ENCODE assay signal across 20 mouse cellular contexts in genomic region chr1:106561085-106561760, GRCm38 (mm10).
DNase-seq lines count a peak whose midpoint lies in the region; ATAC-seq and TF ChIP-seq lines count a peak whose summit lies in the region.
"Had no signal": no experiment of that assay in that cellular context is flagged by ENCODE, and none has a peak within 500 bp of the region (broad histone marks: within the 10 kb centered on the region; RNA-seq: fewer than 3 reads in every experiment).

No protein-coding gene starts in this region.

- H3K9ac ChIP-seq in embryonic facial prominence, embryonic 11.5 days (replicated peaks; ENCODE audit: low read length), result no peak overlapping the region
- no peak overlapping the region for H3K9ac ChIP-seq in hindbrain, embryonic 13.5 days
- H3K9ac ChIP-seq: limb, embryonic 13.5 days; liver, embryonic 14.5 days; neural tube, embryonic 13.5 days had no signal

- 62% methylated on average over 11 of the region's 11 CpGs for whole genome bisulfite sequencing in embryonic facial prominence, embryonic 11.5 days
- 63% methylated on average over 11 of the region's 11 CpGs for WGBS in embryonic facial prominence, embryonic 10.5 days
- 75% methylated on average over 10 of the region's 11 CpGs for WGBS in hindbrain, embryonic 13.5 days
- WGBS in hindbrain, embryonic 10.5 days, result 74% methylated on average over 11 of the region's 11 CpGs
- WGBS in spleen, adult 2 months, result 48% methylated on average over 11 of the region's 11 CpGs

- ATAC-seq in embryonic facial prominence, embryonic 11.5 days (replicated peaks; ENCODE audit: insufficient number of reproducible peaks, low FRiP score, low TSS enrichment, low read depth), result peak; percentile 56; the same call in 1 of the 2 replicates
- 0 out of 2 replicates have a peak, but pooled peaks have one; percentile 21 for ATAC-seq in hindbrain, embryonic 13.5 days (ENCODE audit: low FRiP score)
- ATAC-seq: forebrain, embryonic 14.5 days; intestine, postnatal 0 days; Patski had no signal

- TF ChIP-seq POLR2A in spleen, adult 2 months (IDR thresholded peaks at IDR 0.05; ENCODE audit: low read depth, low read length), result no peak

- no peak for DNase-seq in embryonic facial prominence, embryonic 11.5 days (ENCODE audit: low spot score)
- no peak for DNase-seq in embryonic facial prominence, embryonic 10.5 days (ENCODE audit: low spot score)
- no peak for DNase-seq in hindbrain, embryonic 10.5 days (ENCODE audit: low spot score)
- no peak for DNase-seq in spleen, adult 2 months (ENCODE audit: low read depth in 1 of 2, low spot score in 2 of 2)
- no peak for DNase-seq in spleen, postnatal 36 days (ENCODE audit: low spot score in 2 of 2)
- DNase-seq in thymus, postnatal 10 days (ENCODE audit: low spot score in 2 of 2), result no peak
- no peak for DNase-seq in spleen, postnatal 14 days (ENCODE audit: low spot score in 2 of 2)
- DNase-seq: adrenal gland, postnatal 25 days; cerebellum, adult 18-20 months; heart, postnatal 36 days; kidney, postnatal 4 days; thymus, postnatal 4 days had no signal

- H3K9me3 ChIP-seq in embryonic facial prominence, embryonic 11.5 days (replicated peaks; ENCODE audit: control insufficient read depth, low read length), result no peaks in the 10 kb centered on the region
- no peaks in the 10 kb centered on the region for H3K9me3 ChIP-seq in embryonic facial prominence, embryonic 10.5 days
- no peaks in the 10 kb centered on the region for H3K9me3 ChIP-seq in hindbrain, embryonic 13.5 days
- H3K9me3 ChIP-seq in hindbrain, embryonic 10.5 days, result no peaks in the 10 kb centered on the region
- H3K9me3 ChIP-seq: limb, embryonic 13.5 days; neural tube, embryonic 13.5 days had no signal

- H3K4me2 ChIP-seq in embryonic facial prominence, embryonic 11.5 days (ENCODE audit: low read depth, low read length), result no peak overlapping the region
- no peak overlapping the region for H3K4me2 ChIP-seq in hindbrain, embryonic 13.5 days
- H3K4me2 ChIP-seq: limb, embryonic 13.5 days; midbrain, embryonic 11.5 days; neural tube, embryonic 13.5 days had no signal

- no peak overlapping the region for H3K27ac ChIP-seq in embryonic facial prominence, embryonic 11.5 days (replicated peaks; ENCODE audit: low read depth, low read length)
- H3K27ac ChIP-seq in embryonic facial prominence, embryonic 10.5 days (replicated peaks), result no peak overlapping the region
- H3K27ac ChIP-seq in hindbrain, embryonic 13.5 days, result no peak overlapping the region
- H3K27ac ChIP-seq in hindbrain, embryonic 10.5 days, result no peak overlapping the region
- 0 out of 2 replicates have a peak overlapping the region, but pooled peaks have one; percentile 13 for H3K27ac ChIP-seq in spleen, adult 2 months (ENCODE audit: insufficient read depth, low read length)
- H3K27ac ChIP-seq: limb, embryonic 13.5 days; liver, embryonic 14.5 days had no signal

- no peak overlapping the region for H3K4me3 ChIP-seq in embryonic facial prominence, embryonic 11.5 days (ENCODE audit: low read depth, low read length)
- H3K4me3 ChIP-seq in embryonic facial prominence, embryonic 10.5 days, result no peak overlapping the region
- no peak overlapping the region for H3K4me3 ChIP-seq in hindbrain, embryonic 13.5 days
- H3K4me3 ChIP-seq in hindbrain, embryonic 10.5 days, result no peak overlapping the region
- no peak overlapping the region for H3K4me3 ChIP-seq in spleen, adult 2 months (ENCODE audit: extremely low read depth, insufficient read depth, insufficient read length)
- H3K4me3 ChIP-seq: limb, embryonic 13.5 days; neural tube, embryonic 13.5 days had no signal

- H3K27me3 ChIP-seq in embryonic facial prominence, embryonic 11.5 days (ENCODE audit: control insufficient read depth, insufficient read depth, low read length), result no peaks in the 10 kb centered on the region
- H3K27me3 ChIP-seq in embryonic facial prominence, embryonic 10.5 days (replicated peaks; ENCODE audit: low read depth, poor library complexity, severe bottlenecking), result no peaks in the 10 kb centered on the region
- no peaks in the 10 kb centered on the region for H3K27me3 ChIP-seq in hindbrain, embryonic 13.5 days
- H3K27me3 ChIP-seq in hindbrain, embryonic 10.5 days (ENCODE audit: insufficient read depth, poor library complexity, severe bottlenecking), result no peaks in the 10 kb centered on the region
- H3K27me3 ChIP-seq in spleen, adult 2 months (ENCODE audit: control insufficient read depth, insufficient read depth, low read length), result no peaks in the 10 kb centered on the region
- H3K27me3 ChIP-seq: limb, embryonic 13.5 days; neural tube, embryonic 13.5 days; Patski had no signal

- H3K4me1 ChIP-seq in embryonic facial prominence, embryonic 11.5 days (ENCODE audit: control insufficient read depth, insufficient read depth, low read length), result no peaks in the 10 kb centered on the region
- peaks cover 12% of the 10 kb centered on the region for H3K4me1 ChIP-seq in embryonic facial prominence, embryonic 10.5 days
- H3K4me1 ChIP-seq in hindbrain, embryonic 13.5 days (replicated peaks), result no peaks in the 10 kb centered on the region
- H3K4me1 ChIP-seq in hindbrain, embryonic 10.5 days (replicated peaks), result peaks cover 8% of the 10 kb centered on the region
- H3K4me1 ChIP-seq in spleen, adult 2 months (ENCODE audit: control insufficient read depth, insufficient read depth, insufficient read length), result peaks cover 28% of the 10 kb centered on the region; the same call in 1 of the 2 replicates

- H3K36me3 ChIP-seq in embryonic facial prominence, embryonic 11.5 days (replicated peaks; ENCODE audit: control insufficient read depth, insufficient read depth, low read depth, low read length), result no peaks in the 10 kb centered on the region
- H3K36me3 ChIP-seq in embryonic facial prominence, embryonic 10.5 days (replicated peaks), result no peaks in the 10 kb centered on the region
- no peaks in the 10 kb centered on the region for H3K36me3 ChIP-seq in hindbrain, embryonic 13.5 days
- H3K36me3 ChIP-seq in hindbrain, embryonic 10.5 days, result no peaks in the 10 kb centered on the region
- H3K36me3 ChIP-seq in spleen, adult 2 months (ENCODE audit: control insufficient read depth, insufficient read depth, low read length), result no peaks in the 10 kb centered on the region
- H3K36me3 ChIP-seq: limb, embryonic 13.5 days; neural tube, embryonic 13.5 days had no signal

- no peak for TF ChIP-seq CTCF in spleen, adult 2 months (IDR thresholded peaks at IDR 0.05; ENCODE audit: extremely low read depth, insufficient read depth, insufficient read length, insufficient replicate concordance)
